Mouse (Mus musculus): Measurements from ENCODE around the gene Ccr9.

GRCm38 (mm10) chr9:123802896-123803295, 124.7 kb downstream of the Ccr9 start:
- TF ChIP-seq CTCF (IDR thresholded peaks at IDR 0.05; ENCODE audit: borderline replicate concordance, insufficient read depth, low read length), result no peak
- no peak for TF ChIP-seq POLR2A (IDR thresholded peaks at IDR 0.05; ENCODE audit: low read depth, low read length)

All from embryonic fibroblast, embryonic 13.5 days (primary cell).